Mouse (Mus musculus) frontal cortex, postnatal 10 days (tissue): ENCODE measurements around the gene Tob1.

Experiments
- DNase-seq, 2 experiments: peaks; one replicate each; pipeline ENCODE4 v3.0.0; 2022; ENCODE audit warnings: low spot score in 2 of 2, mixed read lengths in 1 of 2

Gene Tob1

DNA sequence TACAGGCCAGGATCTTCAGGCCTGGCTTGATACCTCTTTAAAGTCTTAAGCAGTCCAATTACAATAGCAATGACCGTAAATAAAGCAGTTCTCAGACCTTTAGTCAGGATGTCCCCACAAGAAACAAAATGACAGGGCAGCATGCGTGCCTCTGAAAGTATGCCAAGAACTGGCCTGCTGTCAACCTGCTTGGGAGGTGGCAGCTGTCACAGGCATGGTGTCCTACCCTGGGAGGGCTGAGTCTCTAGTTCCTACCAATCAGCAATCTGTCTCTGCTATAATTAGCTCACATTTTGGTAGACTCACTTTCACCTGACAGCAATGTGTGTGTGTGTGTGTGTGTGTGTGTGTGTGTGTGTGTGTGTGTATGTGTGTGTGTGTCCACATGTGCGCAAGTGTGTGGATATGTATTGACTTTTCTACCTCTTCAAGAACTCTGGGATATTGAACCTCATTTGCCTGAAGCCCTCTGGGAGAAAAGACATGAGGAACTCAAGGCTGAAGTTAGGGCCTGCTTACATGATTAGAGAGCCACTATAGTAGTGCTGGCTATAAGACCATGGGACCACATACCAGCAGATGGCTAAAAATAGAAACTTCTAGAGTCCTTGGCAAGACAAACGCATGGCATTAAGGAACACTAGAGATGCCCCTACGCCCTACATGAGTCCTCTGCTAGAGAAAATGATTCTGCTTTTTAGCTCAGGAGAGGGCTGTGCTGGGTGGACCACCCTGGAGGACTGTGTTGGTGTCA lies 18.1 kb downstream of the Tob1 start:
- DNase-seq: no peak

DNA sequence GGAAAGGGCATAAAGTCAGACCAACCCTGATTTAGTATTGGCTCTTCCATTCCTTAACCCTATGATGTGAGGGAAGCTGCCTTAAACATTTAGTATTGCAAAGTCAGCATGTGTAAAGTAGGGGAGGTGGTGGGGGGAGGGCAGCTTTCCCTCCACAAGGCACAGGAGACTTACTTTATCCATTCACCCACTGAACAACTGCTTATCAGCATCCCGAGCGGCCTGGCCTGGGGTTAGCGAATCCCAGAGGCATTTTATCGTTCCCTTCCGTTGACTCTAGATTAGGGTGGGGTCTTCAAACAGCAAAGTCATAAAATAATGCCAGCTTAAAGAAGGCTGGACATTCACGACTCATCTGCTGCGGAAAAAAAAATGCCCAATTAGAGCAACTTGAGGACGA lies 19.0 kb downstream of the Tob1 start:
- DNase-seq: no peak

DNA sequence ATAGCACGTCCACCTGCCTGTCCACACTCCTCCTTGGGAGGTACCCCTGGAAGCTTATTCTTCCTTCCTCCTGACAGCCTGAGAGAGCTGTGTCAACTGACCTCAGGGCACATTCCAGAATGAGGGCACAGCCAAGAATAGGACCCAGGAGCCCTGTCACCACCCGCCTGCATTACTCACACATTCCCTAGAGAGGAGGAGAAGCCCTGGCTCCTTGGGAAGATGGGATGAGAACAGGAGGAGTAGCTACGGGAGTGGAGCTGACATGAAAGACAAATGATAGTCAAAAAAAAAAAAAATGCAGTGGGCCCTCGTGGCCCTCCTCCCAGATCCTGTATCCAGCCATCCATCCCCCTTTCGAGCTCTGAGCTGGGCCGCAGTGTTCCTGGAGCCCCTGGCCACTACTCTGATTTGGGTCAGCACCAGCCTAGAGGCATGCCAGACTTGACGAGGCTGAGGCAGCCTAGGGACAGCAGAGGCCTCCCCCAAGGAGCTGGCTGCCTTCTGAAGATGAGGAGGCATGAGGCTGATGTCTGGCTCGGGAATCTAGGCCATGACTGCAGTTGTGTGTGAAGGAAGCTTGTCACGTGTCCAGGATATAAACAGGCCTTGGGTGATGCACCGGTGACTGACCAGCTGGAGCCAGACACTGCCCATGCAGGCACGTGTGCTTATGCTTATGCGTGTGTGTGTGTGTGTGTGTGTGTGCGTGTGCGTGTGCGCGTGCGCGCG lies 20.7 kb downstream of the Tob1 start:
- peak in 1 of 2 experiments; percentile 22 for DNase-seq

DNA sequence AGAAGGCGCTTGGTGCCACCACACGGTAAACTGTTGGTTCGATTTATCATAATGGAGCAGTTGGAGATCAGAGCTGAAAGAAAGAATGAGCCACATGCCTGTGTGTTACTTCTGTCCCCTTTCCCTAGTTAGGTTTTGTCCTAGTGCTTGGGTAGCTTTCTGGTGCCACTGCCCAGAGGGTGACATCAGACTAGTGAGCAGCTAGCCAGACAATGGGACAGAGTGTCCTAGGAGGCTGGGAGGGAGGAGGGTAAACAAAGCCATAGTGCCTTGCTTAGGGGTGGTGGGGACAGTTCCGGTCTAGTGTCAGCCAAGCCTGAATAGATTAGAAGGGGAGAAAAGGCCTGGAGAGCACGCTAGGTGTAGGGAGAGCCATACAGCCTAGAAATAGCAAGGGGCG lies 22.2 kb downstream of the Tob1 start:
- no peak for DNase-seq

DNA sequence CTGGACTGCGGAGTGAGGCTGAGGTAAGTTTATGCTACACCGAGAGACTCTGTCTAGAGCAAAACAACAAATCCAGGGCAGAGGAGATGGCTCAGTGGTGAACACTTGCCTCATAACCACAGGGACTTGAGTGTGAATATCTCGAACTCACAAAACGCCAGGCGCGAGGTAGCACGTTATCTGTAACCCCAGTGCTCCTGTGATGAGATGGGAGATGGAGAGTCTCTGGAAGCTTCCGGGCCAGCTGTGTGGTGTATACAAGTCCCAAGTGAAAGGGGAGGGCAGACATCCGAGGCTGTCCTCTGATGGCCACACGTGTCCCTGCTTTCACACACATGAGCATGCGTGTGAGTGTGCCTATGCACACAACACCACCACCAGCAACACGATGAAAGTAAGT lies 23.1 kb downstream of the Tob1 start:
- no peak for DNase-seq

DNA sequence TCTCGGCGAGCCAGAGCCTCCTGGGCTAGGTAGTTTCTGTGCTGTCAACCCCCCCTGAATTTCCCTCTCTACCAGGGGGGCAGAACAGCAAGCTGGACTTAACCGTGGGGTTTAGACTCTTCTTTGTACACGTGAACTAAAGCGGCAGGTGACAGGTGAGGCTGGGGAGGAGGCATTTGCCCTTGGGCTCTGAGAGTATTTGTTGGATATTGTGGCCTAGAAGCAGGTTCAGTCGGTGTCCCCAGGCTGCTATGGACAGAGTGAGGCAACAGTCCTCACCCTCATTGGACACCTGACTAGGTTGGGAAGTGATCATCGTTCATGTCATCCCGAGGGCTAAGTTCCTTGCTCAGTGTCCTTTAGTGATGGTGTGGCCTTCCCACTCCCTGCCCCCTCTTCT lies 23.6 kb downstream of the Tob1 start:
- DNase-seq: no peak

DNA sequence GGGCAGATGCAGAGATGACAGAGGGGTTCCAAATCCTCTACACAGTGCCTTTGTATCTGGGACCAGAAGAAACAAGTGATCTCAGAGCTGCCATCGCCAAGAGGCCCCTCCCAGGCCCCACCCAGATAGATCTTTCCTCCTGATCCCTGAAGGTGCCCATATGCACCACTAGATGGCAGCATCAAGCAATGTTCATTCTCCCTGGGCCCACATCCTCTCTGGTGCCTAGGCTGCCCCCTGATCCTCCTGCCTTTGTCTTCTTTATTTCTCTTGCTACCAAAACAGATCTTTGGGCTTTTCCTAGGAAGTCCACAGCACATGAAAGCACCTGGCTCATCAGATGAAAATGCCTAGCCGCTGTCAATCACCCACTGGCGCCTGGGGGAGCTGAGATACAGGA lies 24.8 kb downstream of the Tob1 start:
- peak; percentile 64 to 68 for DNase-seq

DNA sequence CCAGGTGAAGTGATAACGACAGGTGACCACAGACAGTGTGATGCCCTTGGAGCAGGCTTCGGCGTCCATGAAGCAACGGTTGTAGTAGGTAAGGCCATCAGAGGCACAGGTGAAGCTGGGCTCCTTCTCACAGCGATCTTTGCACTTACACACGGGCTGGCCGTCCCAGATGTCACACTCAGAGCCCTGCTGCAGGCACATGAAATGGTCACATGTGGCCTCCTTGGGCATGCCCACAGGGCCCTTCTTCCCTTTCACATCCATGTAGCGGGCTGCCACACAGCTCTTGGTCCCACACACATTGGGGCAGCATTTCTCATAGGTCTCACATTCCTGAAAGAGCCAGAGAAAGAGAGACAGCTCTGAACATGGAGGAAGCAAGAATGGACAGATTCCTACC lies 27.5 kb downstream of the Tob1 start:
- no peak for DNase-seq

DNA sequence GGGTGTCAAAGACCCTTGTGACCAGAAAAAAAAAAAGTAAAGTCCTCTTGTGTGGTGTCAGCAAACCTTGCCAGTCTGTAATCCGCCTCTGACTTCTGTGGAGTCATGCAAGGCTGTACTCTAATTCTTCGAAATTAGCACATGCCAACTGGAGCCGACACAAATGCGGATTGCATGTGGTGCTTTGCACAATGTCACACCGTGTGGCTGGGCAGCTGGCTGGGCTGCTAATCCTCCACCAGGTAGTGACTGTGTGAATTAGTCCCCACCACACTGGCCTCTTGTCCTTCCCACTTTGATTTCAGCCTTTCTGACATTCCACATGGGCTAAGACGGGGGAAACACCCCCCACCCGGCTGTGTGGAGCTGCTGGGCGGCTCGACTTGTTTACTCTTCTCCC lies 28.5 kb downstream of the Tob1 start:
- no peak for DNase-seq

DNA sequence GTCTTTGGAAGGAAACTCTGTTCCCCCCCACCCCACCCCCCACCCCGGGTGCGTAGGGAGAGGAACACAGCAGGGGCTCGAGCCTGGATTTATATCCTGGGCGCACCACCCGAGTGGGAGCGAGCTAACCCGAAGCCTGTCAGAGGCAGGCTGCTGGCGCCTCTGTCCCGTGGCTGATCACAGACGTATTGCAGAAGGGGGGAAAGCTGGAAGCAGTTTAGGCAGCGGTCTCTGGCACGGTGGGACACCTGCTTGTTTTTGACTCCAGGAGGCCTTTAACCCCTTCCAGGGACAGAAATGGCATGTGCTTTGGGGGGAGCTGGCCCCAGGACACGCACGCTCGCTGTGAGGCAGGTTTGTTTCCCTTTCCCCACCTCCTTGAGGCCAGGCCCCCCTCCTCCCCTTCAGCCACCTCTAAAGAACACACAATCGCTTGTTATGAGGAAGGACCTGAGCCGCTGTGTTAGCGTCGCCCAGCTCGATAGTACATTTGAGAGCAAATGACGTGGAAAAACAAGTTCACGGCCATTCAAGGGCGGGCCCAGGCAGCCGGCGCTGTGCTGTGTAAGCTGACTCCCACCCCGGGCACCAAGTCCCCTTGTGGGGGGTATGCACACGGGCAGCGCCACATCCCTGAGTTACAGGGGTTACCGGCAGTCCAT lies 31.6 kb downstream of the Tob1 start:
- DNase-seq: no peak

DNA sequence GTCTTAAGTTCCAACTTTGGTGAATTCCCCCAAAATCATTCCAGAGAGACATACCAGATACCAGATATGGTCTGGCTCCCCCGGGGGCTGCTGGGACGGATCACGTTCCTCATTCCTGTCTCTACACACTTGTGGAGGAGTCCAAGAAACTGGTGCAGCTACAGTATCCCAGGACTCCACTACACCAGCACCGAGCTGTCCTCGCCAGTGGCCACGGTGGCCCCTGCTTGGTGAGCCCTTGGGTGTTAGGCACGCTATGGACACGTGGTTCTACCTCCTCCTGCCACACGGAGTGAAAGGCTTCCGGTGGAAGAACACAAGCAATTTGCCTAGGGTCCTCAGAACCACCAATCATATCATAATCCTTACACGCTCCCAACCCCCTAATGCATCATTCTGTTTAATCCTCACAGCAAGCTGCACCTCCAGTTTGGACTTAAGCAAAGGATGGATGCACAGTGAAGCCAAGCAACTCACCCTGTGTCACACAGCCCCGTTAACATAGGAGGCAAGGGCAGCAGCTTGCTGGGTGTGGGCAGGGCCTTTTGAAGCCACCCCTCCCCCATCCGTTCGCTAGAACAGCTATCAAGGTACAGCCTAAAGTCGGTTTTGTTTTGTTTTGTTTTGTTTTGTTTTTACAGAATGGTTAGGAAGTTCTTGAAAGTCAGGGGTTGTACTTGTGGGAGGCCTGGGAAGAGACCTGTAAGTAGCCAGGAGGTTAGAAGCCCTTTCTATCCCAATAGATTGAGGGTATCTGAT lies 32.3 kb downstream of the Tob1 start:
- DNase-seq: no peak

DNA sequence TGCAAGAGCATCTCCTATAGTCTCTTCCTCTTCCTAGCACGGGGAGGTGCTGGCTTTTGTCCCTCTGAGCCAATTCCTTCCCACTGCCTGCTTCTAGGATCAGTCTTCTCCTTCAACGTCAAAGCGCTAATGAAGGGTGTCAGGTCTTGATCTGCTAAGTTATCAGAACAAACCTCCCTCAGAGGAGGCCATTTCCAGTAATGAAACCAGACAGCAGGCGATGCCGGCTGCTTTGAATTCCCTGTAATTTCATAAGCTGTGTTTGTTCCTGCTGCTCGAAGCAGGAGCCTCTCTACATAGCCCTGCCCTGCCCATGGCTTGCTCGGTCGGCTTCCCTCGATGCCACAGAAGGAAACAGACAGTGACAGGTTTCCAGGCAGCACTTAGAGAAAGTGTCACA lies 33.1 kb downstream of the Tob1 start:
- no peak for DNase-seq

DNA sequence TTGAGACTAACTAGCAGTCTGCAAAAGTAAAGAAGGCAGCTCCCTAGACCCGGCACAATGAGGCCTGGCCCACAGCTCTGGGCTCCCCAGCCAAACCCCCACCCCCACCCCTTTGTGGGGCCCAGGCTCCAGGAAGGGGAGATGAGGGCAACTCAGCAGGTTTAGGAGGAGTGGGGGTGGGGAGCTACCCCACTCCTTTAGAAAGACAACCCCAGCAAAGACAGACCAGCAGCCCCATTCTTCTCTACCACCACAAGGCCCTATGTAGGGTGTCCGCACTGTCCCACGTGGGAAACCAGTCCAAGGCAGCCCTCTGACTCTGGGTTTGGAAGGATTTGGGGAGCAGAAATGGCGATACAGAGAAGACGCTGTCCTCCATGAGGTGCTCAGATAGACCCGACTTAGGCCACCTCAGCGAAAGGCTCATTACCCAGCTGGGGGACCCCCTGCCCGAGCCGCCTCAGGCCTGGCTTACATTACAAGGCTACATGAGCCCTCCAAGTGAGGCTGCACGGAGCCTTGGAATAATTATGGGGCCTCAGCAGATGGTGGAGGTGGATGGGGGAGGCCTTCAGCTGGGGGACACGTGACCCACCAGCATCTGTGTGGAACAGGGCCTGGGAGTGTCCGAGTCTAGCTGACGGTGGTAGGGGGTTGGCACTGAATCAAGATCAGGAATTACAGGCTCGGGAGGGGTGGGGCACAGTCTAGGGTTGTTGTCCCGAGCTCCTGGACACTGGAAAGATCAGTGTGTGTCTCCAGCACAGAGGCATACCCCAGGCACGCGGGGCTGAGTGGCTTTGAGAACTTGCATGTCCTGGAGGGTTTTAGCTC lies 34.9 kb downstream of the Tob1 start, which contains the start of gene Wfikkn2:
Wfikkn2 (minus strand) TSS at position 51 of the 834 bp plus-strand sequence.
- DNase-seq: peak in 1 of 2 experiments; percentile 32

DNA sequence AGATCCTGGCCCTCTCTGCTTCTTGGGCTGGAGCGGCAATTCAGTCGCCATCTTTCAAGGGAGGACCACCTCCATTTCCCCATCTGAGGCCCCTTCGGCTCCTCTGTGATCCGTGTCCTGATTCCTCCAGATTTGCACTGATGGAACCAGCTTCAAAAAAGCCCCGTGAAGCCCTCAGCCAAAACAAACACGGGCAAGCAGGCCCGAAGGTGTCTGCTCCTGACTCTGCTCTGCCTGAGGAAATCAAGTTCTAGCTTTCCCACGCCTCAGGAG lies 35.5 kb downstream of the Tob1 start:
- DNase-seq: no peak

DNA sequence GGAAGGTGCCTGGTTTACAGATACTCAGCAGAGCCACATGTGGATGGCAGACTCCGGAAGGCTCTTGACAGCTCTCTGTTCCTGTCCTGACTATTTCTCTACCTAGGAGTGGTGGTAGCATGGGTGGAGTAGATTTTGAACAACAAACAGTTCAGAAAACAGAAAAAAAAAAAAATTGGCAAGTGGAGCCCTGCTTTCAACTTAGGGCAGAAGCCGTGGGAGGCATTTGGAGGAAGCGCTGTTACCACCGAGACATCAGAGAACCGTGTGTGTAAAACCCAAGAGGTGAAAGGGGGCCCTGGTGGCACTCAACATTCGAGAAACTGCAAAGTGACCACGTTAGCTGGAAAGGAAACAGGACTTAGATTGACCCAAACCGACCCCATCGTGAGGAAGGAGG lies 41.9 kb downstream of the Tob1 start:
- no peak for DNase-seq

DNA sequence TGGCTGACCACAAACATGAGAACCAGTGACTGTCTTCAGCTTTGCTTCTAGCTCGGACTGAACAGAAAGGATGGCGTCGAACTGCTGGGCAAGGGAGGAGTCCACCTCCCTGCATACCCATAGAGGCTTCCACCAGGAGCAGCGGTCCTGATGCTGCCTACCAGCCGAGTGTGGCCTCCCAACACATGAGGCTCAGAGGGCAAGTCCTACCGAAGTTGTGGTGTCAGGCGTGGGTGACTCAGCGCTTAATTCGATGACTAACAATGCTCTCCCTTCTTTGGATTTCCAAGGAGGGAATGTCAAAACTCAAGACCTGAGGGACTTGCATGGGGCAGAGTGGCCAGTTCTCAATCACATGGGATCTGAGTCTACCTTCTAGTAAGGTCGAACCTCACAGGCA lies 42.4 kb downstream of the Tob1 start:
- DNase-seq: no peak

DNA sequence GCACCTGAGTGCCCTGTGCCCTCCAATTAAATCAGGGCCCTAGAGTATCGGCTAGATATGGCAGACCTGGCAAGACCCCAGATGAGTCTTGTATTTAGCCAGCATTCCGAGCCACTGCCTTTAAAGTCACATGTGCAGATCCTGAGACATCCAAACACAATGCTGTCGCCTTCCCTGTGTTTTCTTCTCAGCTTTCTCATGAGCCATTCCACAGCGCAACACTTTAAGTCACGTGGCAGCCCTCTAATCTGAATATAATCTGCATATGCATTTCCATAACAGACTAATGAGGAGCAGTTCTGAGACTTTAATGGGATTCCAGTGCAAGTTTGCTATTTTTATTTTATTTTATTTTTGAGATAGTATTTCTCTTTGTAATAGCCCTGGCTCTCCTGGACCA lies 44.5 kb downstream of the Tob1 start:
- DNase-seq: no peak

DNA sequence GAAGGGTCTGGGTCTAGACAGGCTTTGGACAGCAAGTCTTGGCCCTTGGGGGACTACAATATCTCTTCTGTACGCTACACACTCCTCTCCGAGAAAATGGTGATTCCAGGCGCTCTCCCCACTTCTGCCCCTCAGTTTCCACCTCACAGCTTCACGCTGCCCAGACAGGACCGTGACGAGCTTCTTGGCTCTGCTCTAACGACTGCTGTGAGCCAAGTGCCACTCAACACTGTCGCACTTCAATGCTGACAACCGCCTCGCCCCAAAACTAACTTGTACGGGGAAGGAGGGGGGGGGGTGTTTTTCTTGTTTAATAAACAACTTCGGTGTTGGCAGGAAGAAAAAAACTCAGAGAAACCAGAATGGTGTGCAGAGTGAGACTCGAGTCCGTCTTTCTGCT lies 46.7 kb downstream of the Tob1 start:
- DNase-seq: no peak

DNA sequence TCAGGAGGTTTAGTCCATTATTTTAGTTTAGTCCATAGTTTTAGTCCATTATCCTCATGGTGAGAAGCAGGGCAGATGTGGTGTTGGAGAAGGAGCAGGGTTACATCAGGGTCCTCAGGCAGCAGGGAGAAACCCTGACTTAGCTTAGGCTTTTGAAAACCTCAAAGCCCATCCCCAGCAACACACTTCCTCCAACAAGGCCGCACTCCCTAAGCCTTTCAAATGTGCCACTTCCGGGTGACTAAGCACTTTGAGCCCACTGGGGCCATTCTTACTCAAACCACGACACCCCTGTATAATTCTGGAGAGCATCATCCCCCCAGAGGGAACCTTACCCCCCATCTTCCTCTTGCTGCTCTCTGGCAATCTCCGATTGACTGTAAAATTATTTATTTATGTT lies 48.6 kb downstream of the Tob1 start:
- DNase-seq: no peak

DNA sequence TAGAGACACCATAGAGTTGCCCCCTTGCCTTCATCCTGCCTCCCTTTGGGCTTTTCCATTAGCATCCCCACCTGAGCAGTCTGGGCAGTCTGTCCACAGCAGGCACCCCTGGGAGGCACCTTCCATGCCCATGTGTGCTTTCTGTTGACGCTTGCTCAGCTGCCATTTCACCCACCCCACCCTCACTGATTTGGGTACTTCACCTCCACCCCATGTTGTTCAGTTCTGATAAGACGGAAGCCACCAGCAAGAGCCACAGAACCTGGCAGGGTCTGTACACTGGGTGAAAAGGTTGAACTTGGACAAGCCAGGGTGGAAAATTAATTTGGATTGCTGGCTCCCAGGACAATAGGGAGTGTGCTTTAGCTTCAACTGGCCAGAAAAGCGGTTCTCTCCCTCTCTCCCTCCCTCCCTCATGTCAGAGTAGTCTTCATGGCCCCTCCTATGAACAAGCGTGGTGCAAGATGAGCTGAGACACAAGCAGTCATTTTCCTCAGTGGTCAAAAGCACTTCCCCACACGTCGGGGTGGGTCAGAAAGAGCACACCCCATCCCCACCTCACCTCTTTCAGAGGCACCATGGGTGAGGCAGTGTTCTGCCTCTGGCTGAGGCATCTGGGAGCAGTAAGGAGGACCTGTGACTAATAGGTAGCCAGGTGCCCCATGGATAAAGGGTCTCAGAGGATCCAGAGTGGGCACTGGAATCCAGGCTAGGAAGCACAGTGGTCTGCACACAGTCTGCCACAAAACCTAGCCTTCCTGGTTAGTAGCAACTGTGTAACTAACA lies 50.5 kb downstream of the Tob1 start:
- DNase-seq: no peak
